Mouse (Mus musculus): ENCODE data around the gene Slfn1. TPM values are rescaled to one million over a fixed set of nuclear protein-coding genes. Genes with fewer than 3 reads are reported as not detected.
"Not testable (repeated sequence)": the region's sequence is repeated elsewhere in the genome, so short reads cannot be mapped to it uniquely, and the experiment has no call there.

The Slfn1 gene
- polyA plus RNA-seq, 1 experiment = not detected

- Histone ChIP-seq H3K4me3 (no peak overlapping the region), H3K36me3 (ENCODE audit: control insufficient read depth, insufficient read depth) (no peaks in the 10 kb centered on the region), H3K79me2 (ENCODE audit: control insufficient read depth, insufficient read depth) (no peaks in the 10 kb centered on the region), H3ac (ENCODE audit: control insufficient read depth, insufficient read length) (no peak overlapping the region), H3K27me3 (ENCODE audit: control insufficient read depth, insufficient read depth, insufficient read length) (no peaks in the 10 kb centered on the region), H3K4me2 (ENCODE audit: low read depth) (no peak overlapping the region)
- no peak for TF ChIP-seq TCF12 (IDR thresholded peaks at IDR 0.05; ENCODE audit: insufficient read depth, poor library complexity, severe bottlenecking)
- no peak for TF ChIP-seq MYOD1 (IDR thresholded peaks at IDR 0.05; ENCODE audit: control insufficient read depth in 1 of 3, insufficient read length in 2 of 3, low read depth in 2 of 3)
- TF ChIP-seq TCF3 (IDR thresholded peaks at IDR 0.05; ENCODE audit: insufficient read length, low read depth) = no peak
- no peak for TF ChIP-seq SRF (IDR thresholded peaks at IDR 0.05; ENCODE audit: control insufficient read depth, insufficient read length, low read depth)
- TF ChIP-seq E2F4 (IDR thresholded peaks at IDR 0.05; ENCODE audit: insufficient read depth) = no peak
- TF ChIP-seq MYOG (IDR thresholded peaks at IDR 0.05; ENCODE audit: control insufficient read depth in 1 of 3, insufficient read depth in 1 of 3, insufficient read length in 2 of 3, low read depth in 2 of 3) = no peak
- no peak for TF ChIP-seq MAX (IDR thresholded peaks at IDR 0.05; ENCODE audit: low read depth)
- no peak for TF ChIP-seq CEBPB (IDR thresholded peaks at IDR 0.05; ENCODE audit: insufficient read depth, poor library complexity, severe bottlenecking)
- TF ChIP-seq REST (IDR thresholded peaks at IDR 0.05; ENCODE audit: insufficient read depth, insufficient read length) = no peak
- TF ChIP-seq USF1 (IDR thresholded peaks at IDR 0.05; ENCODE audit: low read depth) = no peak
Measured at GRCm38 (mm10) chr11:83123198-83123597, 6.5 kb downstream of the Slfn1 start.

GRCm38 (mm10) chr11:83124906-83125305 lies 8.3 kb downstream of the Slfn1 start:
- Histone ChIP-seq H3K27me3 (ENCODE audit: control insufficient read depth, insufficient read depth, insufficient read length) (no peaks in the 10 kb centered on the region), H3K79me2 (ENCODE audit: control insufficient read depth, insufficient read depth) (no peaks in the 10 kb centered on the region), H3K36me3 (ENCODE audit: control insufficient read depth, insufficient read depth) (no peaks in the 10 kb centered on the region), H3K4me3 (no peak overlapping the region), H3K4me2 (ENCODE audit: low read depth) (no peak overlapping the region), H3ac (ENCODE audit: control insufficient read depth, insufficient read length) (no peak overlapping the region)
- TF ChIP-seq REST (IDR thresholded peaks at IDR 0.05; ENCODE audit: insufficient read depth, insufficient read length) (no peak), MAX (IDR thresholded peaks at IDR 0.05; ENCODE audit: low read depth) (no peak), E2F4 (IDR thresholded peaks at IDR 0.05; ENCODE audit: insufficient read depth) (no peak), CEBPB (IDR thresholded peaks at IDR 0.05; ENCODE audit: insufficient read depth, poor library complexity, severe bottlenecking) (no peak), POLR2A (IDR thresholded peaks at IDR 0.05; ENCODE audit: insufficient read length, low read depth) (no peak), POLR2AphosphoS2 (IDR thresholded peaks at IDR 0.05; ENCODE audit: insufficient read length, low read depth) (no peak), TCF3 (IDR thresholded peaks at IDR 0.05; ENCODE audit: insufficient read length, low read depth) (no peak), USF1 (IDR thresholded peaks at IDR 0.05; ENCODE audit: low read depth) (no peak), SRF (IDR thresholded peaks at IDR 0.05; ENCODE audit: control insufficient read depth, insufficient read length, low read depth) (no peak), MYOD1 (IDR thresholded peaks at IDR 0.05; ENCODE audit: control insufficient read depth in 1 of 3, insufficient read length in 2 of 3, low read depth in 2 of 3) (no peak), TCF12 (IDR thresholded peaks at IDR 0.05; ENCODE audit: insufficient read depth, poor library complexity, severe bottlenecking) (no peak), MYOG (IDR thresholded peaks at IDR 0.05; ENCODE audit: control insufficient read depth in 1 of 3, insufficient read depth in 1 of 3, insufficient read length in 2 of 3, low read depth in 2 of 3) (no peak)

- not testable (repeated sequence) for H3K4me3 ChIP-seq; H3K4me2 ChIP-seq (ENCODE audit: low read depth); H3K79me2 ChIP-seq (ENCODE audit: control insufficient read depth, insufficient read depth); H3K36me3 ChIP-seq (ENCODE audit: control insufficient read depth, insufficient read depth); H3K27me3 ChIP-seq (ENCODE audit: control insufficient read depth, insufficient read depth, insufficient read length); H3ac ChIP-seq (ENCODE audit: control insufficient read depth, insufficient read length)
Measured at GRCm38 (mm10) chr11:83125633-83126032, 9.0 kb downstream of the Slfn1 start.

GRCm38 (mm10) chr11:83137253-83137652 lies 20.6 kb downstream of the Slfn1 start:
- not testable (repeated sequence) for H3ac ChIP-seq (ENCODE audit: control insufficient read depth, insufficient read length); H3K79me2 ChIP-seq (ENCODE audit: control insufficient read depth, insufficient read depth); H3K4me3 ChIP-seq

GRCm38 (mm10) chr11:83148939-83149338 lies 32.3 kb downstream of the Slfn1 start:
- not testable (repeated sequence) for H3K79me2 ChIP-seq (ENCODE audit: control insufficient read depth, insufficient read depth); H3K27me3 ChIP-seq (ENCODE audit: control insufficient read depth, insufficient read depth, insufficient read length); H3K4me3 ChIP-seq; H3K4me2 ChIP-seq (ENCODE audit: low read depth); H3ac ChIP-seq (ENCODE audit: control insufficient read depth, insufficient read length); H3K36me3 ChIP-seq (ENCODE audit: control insufficient read depth, insufficient read depth)

More at GRCm38 (mm10) chr11:83137253-83137652, 20.6 kb downstream of the Slfn1 start:
- H3K36me3 ChIP-seq (ENCODE audit: control insufficient read depth, insufficient read depth); H3K27me3 ChIP-seq (ENCODE audit: control insufficient read depth, insufficient read depth, insufficient read length); H3K4me2 ChIP-seq (ENCODE audit: low read depth): not testable (repeated sequence)

Other genes starting within 250 kb of the Slfn1 start
- gene Rffl, start 245.6 kb upstream of the Slfn1 start, polyA plus RNA-seq (2012; fragmentation: generic; extraction: Trizol) = 1.8 TPM
- 9.1 TPM for gene Rad51d, start 226.2 kb upstream of the Slfn1 start, polyA plus RNA-seq (2012; fragmentation: generic; extraction: Trizol)
- gene Fndc8, start 224.7 kb upstream of the Slfn1 start, polyA plus RNA-seq (2012; fragmentation: generic; extraction: Trizol) = 0.04 TPM
- gene Nle1, start 208.4 kb upstream of the Slfn1 start, polyA plus RNA-seq (2012; fragmentation: generic; extraction: Trizol) = 33.7 TPM
- 99.6 TPM for gene Unc45b, start 206.3 kb upstream of the Slfn1 start, polyA plus RNA-seq (2012; fragmentation: generic; extraction: Trizol)
- 0.11 TPM for gene Slfn5, start 165.5 kb upstream of the Slfn1 start, polyA plus RNA-seq (2012; fragmentation: generic; extraction: Trizol)
- 0.22 TPM for gene Slfn9, start 125.0 kb upstream of the Slfn1 start, polyA plus RNA-seq (2012; fragmentation: generic; extraction: Trizol)
- not detected for gene Slfn8, start 96.0 kb upstream of the Slfn1 start, polyA plus RNA-seq (2012; fragmentation: generic; extraction: Trizol)
- gene Slfn2, start 51.7 kb upstream of the Slfn1 start, polyA plus RNA-seq (2012; fragmentation: generic; extraction: Trizol) = 0.11 TPM
- gene Slfn4, start 58.3 kb downstream of the Slfn1 start, polyA plus RNA-seq (2012; fragmentation: generic; extraction: Trizol) = 0.02 TPM
- 1.1 TPM for gene Slfn3, start 74.5 kb downstream of the Slfn1 start, polyA plus RNA-seq (2012; fragmentation: generic; extraction: Trizol)
- 0.01 TPM for gene Slfn14, start 169.9 kb downstream of the Slfn1 start, polyA plus RNA-seq (2012; fragmentation: generic; extraction: Trizol)
- gene Ap2b1, start 182.2 kb downstream of the Slfn1 start, polyA plus RNA-seq (2012; fragmentation: generic; extraction: Trizol) = 64.7 TPM
- 8.7 TPM for gene Pex12, start 185.7 kb downstream of the Slfn1 start, polyA plus RNA-seq (2012; fragmentation: generic; extraction: Trizol)